Mouse (Mus musculus) thymus, postnatal 14 days (tissue): ENCODE data around the gene Klk1b4.
"Not testable (repeated sequence)": the region's sequence is repeated elsewhere in the genome, so short reads cannot be mapped to it uniquely, and the experiment has no call there.

Source experiments
- DNase-seq: peaks from one replicate; pipeline ENCODE4 v3.0.0; 2021

Gene Klk1b4

GRCm38 (mm10) chr7:44207135-44207534 is at the start of gene Klk1b4:
TSS of gene Klk1b4 (plus strand) at chr7:44207435.
- DNase-seq, result not testable (repeated sequence)

DNA sequence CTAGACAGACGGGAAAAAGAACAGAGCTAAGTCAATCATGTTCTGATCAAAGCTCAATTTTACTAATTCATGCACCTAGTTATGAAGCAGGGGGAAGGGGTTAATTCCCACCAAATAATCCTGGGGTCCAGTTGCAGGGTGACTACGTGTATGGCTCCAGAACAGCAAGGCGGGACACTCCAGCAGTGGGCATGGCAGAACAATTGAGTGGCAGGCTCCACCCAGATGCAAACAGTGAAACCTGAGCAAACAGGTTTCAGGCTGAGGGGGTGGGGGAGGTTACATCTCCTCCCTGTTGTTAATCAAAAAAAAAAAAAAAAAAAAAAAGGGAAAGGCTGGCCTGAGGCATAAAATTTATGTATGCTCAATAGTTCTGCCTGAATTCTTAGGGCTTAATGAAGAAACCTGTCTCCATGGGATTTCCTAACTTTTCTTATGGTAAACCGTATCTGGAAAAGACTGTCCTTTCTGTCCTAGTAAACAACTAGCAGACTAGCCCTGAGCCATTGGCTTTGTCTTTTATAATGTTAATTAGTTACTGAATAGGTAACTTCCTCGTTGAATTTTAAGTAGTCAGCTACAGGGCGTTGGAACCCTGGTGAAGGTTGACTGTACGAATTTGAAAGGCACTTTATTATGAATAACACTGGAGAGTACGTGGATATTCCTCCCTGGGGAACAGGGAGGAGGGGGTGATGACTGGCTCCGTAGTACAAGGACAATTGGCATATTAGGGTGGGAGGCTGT is 27.8 kb upstream of the Klk1b4 start:
- no peak for DNase-seq

GRCm38 (mm10) chr7:44186516-44186915 is 20.7 kb upstream of the Klk1b4 start:
- not testable (repeated sequence) for DNase-seq

- not testable (repeated sequence) for DNase-seq
Measured at GRCm38 (mm10) chr7:44187936-44188335, 19.3 kb upstream of the Klk1b4 start, which contains the start of gene Klk1b24. TSS of gene Klk1b24 (plus strand) at chr7:44188236.

- not testable (repeated sequence) for DNase-seq
Measured at GRCm38 (mm10) chr7:44193466-44193865, 13.8 kb upstream of the Klk1b4 start.

DNA sequence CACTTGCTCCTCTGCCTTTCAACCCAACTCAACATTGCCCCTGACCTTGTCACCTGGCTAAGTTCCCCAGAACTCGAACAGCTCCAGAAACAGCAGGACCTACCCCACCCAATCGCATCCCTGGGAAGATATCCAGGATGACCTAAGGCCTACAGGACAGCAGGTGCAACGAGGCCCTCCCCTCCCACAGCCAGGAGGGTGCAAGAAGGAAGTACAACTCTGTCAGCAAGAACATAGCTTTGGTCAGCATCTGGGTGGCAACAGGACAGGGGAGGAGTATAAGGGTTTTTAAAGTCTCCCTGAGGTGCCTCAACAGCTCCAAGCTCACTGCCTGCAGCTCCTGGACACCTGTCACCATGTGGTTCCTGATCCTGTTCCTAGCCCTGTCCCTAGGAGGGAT is 9.3 kb upstream of the Klk1b4 start, which contains the start of gene Klk1b3:
Gene Klk1b3 (plus strand): TSS at position 301 of the 400 bp plus-strand sequence.
- no peak for DNase-seq

DNA sequence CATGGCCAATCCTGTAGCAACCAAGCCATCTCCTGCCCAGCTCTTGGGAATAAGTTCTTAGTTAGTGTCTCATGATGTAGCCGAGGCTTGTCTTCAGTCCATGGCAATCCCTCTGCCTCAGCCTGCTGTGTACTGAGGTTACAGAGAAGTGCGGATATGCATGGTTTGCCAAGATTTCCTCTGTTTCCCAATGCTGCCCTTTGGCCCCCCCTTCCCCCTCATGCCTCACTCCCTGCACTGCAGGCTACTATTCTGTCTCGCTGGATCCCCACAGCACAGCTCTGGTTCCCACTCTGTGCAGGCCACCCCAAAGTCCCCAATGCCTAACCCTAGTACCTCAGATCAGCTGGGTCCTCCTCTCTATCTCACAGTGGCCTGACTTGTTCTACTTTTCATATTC is 1.1 kb downstream of the Klk1b4 start:
- no peak for DNase-seq

DNA sequence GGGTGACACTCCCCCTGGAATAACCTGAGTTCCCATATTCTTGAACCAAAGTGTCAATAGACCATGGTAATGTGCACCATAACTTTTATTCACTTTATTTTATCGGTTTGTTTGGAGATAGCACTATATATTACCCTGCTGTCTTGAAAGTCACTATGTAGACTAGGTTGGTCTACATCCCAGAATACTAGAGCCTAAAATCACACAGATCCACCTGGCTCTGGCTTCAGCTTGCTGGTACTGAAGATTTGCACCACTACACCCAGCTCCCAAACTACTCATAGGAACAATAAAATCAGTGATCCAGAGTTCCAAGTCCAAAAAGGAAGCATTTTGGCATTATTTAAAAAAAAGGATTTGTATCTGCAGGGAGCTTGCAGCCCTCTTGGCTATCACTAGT is 8.4 kb downstream of the Klk1b4 start, which contains the start of gene Klk1b5:
Gene Klk1b5 (plus strand): TSS at position 301 of the 400 bp plus-strand sequence.
- DNase-seq, result no peak

DNA sequence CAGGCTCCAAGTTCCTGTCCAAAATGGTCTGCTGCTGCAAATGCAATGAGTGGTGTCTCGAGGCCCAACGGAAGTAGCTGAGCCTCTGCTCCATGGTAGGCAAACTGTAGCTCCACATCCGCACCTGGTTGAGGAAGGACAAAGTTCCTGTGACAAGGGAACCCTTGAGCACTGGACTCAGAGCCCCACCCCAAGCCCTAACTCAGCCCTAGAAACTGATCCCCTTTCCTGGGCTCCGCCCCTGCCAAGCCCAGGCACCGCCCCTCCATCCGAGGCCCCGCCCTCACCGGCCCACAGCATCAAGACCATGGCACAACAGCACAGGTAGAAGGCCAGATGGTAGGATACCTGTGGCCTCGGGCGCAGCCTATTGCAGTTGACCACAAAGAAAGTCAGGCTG is 14.4 kb downstream of the Klk1b4 start:
- DNase-seq, result not testable (repeated sequence)

DNA sequence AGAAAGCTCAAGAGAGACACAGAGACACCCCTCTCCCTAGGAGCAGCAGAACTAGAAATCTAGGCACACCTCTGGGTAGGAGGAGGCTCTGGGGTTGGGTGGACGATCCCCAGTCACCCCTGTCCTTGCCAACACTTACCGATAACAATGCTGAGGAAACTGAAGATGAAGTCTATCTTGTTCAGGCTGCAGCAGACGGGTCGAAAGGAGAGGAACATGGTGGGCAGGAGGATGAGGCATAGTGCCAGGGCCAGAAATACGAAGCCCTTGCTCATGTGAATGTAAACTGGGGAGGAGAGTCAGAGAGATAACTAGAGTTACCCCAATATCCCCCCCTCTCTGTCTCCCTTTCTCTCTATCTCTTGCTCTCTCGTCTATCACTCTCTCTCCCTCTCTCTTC is 15.1 kb downstream of the Klk1b4 start:
- not testable (repeated sequence) for DNase-seq

DNA sequence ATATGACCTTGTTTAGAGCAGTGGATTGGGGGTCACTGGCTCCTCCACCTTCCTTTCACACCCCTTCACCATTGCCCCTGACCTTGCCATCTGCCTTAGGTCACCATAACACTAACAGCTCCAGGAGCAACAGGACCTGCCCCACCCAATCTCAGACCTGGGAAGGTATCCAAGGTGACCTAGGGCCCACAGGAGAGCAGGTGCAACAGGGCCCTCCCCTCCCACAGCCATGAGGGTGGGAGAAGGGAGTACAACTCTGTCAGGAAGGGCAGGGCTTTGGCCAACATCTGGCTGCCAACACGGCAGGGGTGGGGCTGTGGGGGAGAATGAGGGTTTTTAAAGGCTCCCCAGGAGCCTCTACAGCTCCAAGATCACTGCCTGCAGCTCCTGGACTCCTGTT is 17.8 kb downstream of the Klk1b4 start, which contains the start of gene Klk1:
Gene Klk1 (plus strand): TSS at position 285 of the 400 bp plus-strand sequence.
- DNase-seq, result no peak

- no peak for DNase-seq
Measured at GRCm38 (mm10) chr7:44235909-44236308, 28.7 kb downstream of the Klk1b4 start, which contains the start of gene Gm36864. TSS of gene Gm36864 (plus strand) at chr7:44236177.

DNA sequence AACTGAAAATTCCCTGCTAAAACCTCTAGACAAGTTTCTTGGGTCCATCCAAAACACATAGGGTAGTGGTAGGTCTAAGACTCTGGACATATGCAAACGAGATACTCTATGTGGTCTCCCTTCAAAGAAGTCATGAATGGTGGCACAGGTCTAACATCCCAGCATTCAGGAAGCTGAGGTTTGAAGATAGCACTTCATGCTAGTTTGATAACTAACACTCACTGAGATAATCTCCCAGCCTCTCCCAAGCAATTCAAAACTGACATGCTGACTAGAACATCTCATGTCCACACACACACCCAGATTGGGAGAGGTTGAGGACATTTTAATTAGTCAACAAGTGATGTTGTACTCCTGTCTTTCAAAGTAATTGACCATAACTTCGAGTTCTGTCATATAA is 32.7 kb downstream of the Klk1b4 start:
- no peak for DNase-seq

DNA sequence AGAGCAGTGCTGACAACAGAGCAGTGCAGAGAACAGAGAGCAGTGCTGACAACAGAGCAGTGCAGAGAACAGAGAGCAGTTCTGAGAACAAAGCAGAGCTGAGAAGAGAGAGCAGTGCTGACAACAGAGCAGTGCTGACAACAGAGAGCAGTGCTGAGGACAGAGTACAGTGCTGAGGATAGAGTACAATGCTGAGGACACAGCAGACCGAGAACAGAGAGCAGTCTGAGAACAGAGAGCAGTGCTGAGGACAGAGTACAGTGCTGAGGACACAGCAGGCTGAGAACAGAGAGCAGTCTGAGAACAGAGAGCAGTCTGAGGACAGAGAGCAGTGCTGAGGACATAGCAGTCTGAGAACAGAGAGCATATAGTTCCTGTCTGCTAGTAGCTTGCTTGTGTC is 33.5 kb downstream of the Klk1b4 start:
- no peak for DNase-seq

- no peak for DNase-seq
Measured at GRCm38 (mm10) chr7:44241163-44241562, 33.9 kb downstream of the Klk1b4 start.

- DNase-seq, result no peak
Measured at GRCm38 (mm10) chr7:44244080-44244479, 36.8 kb downstream of the Klk1b4 start.

- peak; percentile 94 for DNase-seq
Measured at GRCm38 (mm10) chr7:44246055-44246983, 39.1 kb downstream of the Klk1b4 start, which contains the start of the genes 1700028J19Rik and 2410002F23Rik. TSS of gene 1700028J19Rik (minus strand) at chr7:44246695. TSS of gene 2410002F23Rik (plus strand) at chr7:44246722.

DNA sequence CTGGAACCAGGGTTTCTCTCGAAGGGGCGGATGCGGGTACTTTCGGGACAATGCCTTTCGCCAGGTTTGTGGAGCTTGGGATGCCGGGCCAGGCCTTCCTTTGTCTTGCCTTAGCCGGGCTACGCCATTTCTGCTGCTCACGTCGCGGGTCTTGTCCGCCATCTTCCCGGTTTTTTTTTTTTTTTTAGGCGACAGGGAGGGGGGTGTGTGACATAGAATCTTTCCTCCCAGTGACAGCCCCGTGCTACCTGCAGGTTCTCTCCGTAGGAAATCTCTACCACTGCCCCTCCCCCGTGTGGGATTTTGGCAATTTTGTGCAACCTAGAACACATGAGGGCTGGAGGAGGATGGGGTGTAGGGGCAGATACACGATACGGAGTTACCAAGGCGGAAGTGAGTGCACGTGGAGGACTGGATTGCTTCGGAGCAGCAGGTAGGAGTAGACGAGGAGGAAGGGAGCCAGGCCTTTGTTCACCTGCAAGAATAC is 39.8 kb downstream of the Klk1b4 start:
- DNase-seq, result peak; percentile 66

GRCm38 (mm10) chr7:44247971-44248370 is 40.7 kb downstream of the Klk1b4 start:
- DNase-seq, result no peak

- DNase-seq, result no peak
Measured at GRCm38 (mm10) chr7:44249248-44249647, 42.0 kb downstream of the Klk1b4 start.

- not testable (repeated sequence) for DNase-seq
Measured at GRCm38 (mm10) chr7:44250732-44251275, 43.6 kb downstream of the Klk1b4 start.

- no peak for DNase-seq
Measured at GRCm38 (mm10) chr7:44253023-44253616, 45.9 kb downstream of the Klk1b4 start.
